Mouse (Mus musculus): Measurements from ENCODE around the gene Scp2d1. TPM values are rescaled to one million over a fixed set of nuclear protein-coding genes. Genes with fewer than 3 reads are reported as not detected.
"Not testable (repeated sequence)": the region's sequence is repeated elsewhere in the genome, so short reads cannot be mapped to it uniquely, and the experiment has no call there.

Gene Scp2d1
- polyA plus RNA-seq (2015; fragmentation: Nextera tagmentation; extraction: Ambion mirVana) = not detected in 2 replicates

DNA sequence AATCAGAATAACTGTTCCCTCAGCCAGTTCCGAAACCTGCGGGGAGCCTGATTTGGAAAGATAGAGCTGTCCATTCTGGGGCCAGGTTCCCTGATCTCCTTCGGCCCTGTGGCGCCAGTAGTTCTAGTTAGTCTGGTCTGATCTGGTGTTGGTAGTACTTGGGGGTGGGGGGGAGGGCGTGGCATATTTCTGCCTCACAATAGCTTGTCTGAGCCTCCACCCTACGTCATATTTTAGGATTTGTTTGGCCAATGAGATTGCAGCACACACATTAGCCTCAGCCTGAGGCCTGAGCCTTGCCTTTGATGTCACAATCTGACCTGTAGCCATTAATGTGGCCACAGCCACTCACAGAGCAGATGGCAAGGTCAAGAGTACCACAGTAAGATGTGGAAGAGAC, at the start of gene Scp2d1:
Scp2d1 (plus strand) TSS at position 301 of the 400 bp plus-strand sequence.
- H3K27me3 ChIP-seq; H3K27ac ChIP-seq; H3K36me3 ChIP-seq; H3K4me3 ChIP-seq; H3K9me3 ChIP-seq; H3K4me1 ChIP-seq (replicated peaks); ATAC-seq (ENCODE audit: low FRiP score); H3K4me2 ChIP-seq; H3K9ac ChIP-seq: not testable (repeated sequence)
- 90% methylated on average over 6 of the region's 6 CpGs for WGBS

DNA sequence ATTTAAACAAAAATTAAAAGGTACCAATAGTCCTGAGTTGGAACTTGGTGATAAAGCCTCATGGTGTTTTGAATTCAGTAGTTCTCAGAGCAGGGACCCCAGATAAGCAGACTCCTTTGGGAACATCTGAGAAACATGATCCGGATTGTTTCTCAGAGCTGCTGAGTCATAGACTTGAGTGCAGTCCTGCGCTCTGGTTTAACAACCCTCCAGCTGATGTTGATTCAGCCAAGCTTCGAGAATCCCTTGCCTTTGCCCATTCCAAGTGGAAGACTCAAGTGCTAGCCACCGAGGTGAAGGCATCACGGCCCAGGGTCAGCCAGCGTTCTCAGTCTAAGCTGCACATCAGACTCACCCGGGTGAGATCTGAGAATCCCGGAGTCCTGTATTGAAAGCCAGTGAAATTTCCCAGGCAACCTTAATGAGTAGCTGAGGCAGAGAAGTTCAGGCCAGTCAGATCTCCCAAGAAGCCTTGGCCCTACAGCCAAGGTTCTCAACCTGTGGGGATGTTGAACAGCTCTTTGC, 48.8 kb upstream of the Scp2d1 start:
- no peak overlapping the region for H3K4me3 ChIP-seq
- no peak overlapping the region for H3K9ac ChIP-seq
- H3K27ac ChIP-seq = no peak overlapping the region
- no peaks in the 10 kb centered on the region for H3K27me3 ChIP-seq
- no peaks in the 10 kb centered on the region for H3K36me3 ChIP-seq
- WGBS = 86% methylated on average over 8 of the region's 8 CpGs
- no peaks in the 10 kb centered on the region for H3K9me3 ChIP-seq
- no peak overlapping the region for H3K4me2 ChIP-seq
- ATAC-seq (ENCODE audit: low FRiP score) = no peak
- H3K4me1 ChIP-seq (replicated peaks) = no peaks in the 10 kb centered on the region

DNA sequence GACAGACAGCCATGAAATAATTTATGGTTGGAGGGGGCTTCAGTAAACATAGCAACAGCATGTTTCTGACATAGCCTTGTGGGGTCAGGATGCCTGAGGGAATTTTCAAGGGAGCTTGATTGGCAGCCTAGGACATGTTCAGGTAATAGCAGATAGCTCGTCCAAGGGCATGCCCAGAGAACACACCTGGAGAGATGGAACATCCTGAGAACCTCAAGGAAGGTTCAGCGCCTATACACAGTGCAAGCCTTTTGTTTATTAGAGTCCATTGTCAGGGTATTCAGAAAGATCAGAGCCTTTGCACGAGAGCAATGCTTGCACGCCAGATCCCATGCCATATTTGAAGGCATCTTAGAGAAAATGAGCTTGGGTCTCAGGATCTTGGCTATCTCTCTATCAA, 47.8 kb upstream of the Scp2d1 start:
- Histone ChIP-seq H3K4me1 (replicated peaks) (peaks cover under 1% of the 10 kb centered on the region; the same call in 1 of the 2 replicates), H3K4me2 (no peak overlapping the region), H3K9me3 (no peaks in the 10 kb centered on the region), H3K9ac (no peak overlapping the region), H3K27me3 (no peaks in the 10 kb centered on the region), H3K27ac (no peak overlapping the region), H3K4me3 (no peak overlapping the region), H3K36me3 (no peaks in the 10 kb centered on the region)
- 91% methylated on average over 4 of the region's 4 CpGs for WGBS
- ATAC-seq (ENCODE audit: low FRiP score) = no peak

DNA sequence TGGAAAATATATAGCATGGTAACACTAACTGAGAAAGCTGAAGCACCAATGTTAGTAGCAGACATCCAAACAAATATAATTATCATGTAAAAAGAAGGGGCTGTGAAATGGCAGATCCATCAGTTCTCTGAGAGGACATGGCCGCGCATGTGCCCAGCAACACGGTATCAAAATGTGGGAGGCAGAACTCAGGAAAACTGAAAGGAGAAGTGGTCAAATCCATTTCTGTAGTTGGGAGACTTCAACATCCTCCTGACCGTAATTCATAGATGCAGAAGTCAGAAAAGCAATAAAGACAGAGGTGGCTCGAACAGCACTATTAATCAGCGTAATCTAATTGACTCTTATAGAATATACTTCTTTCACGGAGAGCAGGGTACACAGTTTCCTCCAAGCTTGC, 44.2 kb upstream of the Scp2d1 start:
- Histone ChIP-seq H3K36me3 (no peaks in the 10 kb centered on the region), H3K9me3 (no peaks in the 10 kb centered on the region), H3K9ac (no peak overlapping the region), H3K27ac (no peak overlapping the region), H3K27me3 (no peaks in the 10 kb centered on the region), H3K4me1 (replicated peaks) (peaks cover 4% of the 10 kb centered on the region; the same call in 1 of the 2 replicates), H3K4me3 (no peak overlapping the region), H3K4me2 (no peak overlapping the region)
- 87% methylated on average over 7 of the region's 7 CpGs for WGBS
- no peak for ATAC-seq (ENCODE audit: low FRiP score)

DNA sequence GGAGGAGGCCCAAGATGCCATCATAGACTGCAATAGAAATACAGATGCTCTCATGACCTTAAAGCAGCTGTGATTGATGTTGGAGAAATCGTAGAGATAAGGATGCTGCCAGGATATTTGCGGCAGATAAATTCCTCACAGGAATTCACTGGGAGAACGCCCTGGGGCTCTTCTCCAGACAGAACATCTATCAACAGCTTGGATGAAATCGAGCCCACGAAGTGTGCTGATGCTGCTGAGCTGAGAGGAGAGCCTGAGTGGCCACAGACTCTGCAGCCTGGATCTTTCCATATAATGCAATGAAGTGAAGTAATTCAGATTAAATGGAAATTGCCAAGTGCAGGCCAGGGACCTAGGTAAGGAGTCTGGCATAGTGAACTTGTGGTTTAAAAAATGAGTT, 42.7 kb upstream of the Scp2d1 start:
- no peak overlapping the region for H3K4me3 ChIP-seq
- H3K36me3 ChIP-seq = no peaks in the 10 kb centered on the region
- 55% methylated on average over 5 of the region's 5 CpGs for WGBS
- H3K4me1 ChIP-seq (replicated peaks) = peaks cover 4% of the 10 kb centered on the region; the same call in 1 of the 2 replicates
- no peak for ATAC-seq (ENCODE audit: low FRiP score)
- no peaks in the 10 kb centered on the region for H3K27me3 ChIP-seq
- H3K9ac ChIP-seq = no peak overlapping the region
- H3K27ac ChIP-seq = no peak overlapping the region
- no peaks in the 10 kb centered on the region for H3K9me3 ChIP-seq
- no peak overlapping the region for H3K4me2 ChIP-seq

DNA sequence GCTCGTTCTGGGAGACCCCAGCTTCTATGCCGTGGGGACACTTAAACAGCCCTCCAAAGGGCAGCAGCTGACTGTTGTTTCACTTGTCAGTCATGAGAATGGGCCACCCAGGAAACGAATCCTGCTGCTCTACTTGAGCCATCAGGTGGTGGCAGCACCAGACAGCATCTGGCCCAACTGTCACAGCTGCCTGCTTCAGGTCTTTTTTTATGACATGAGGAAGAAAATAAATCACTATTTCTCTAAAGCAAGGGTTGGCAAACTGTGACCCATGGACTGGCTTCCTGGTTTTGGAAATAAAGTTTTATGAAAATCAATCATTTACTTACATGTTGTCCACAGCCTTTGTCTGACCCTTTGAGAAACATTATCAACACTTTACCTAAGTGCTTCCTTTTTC, 41.6 kb upstream of the Scp2d1 start:
- ATAC-seq (ENCODE audit: low FRiP score) = no peak
- Histone ChIP-seq H3K4me2 (no peak overlapping the region), H3K9ac (no peak overlapping the region), H3K9me3 (no peaks in the 10 kb centered on the region), H3K27me3 (no peaks in the 10 kb centered on the region), H3K4me1 (replicated peaks) (peaks cover 4% of the 10 kb centered on the region; the same call in 1 of the 2 replicates), H3K4me3 (no peak overlapping the region), H3K27ac (no peak overlapping the region), H3K36me3 (no peaks in the 10 kb centered on the region)
- WGBS = 61% methylated on average over 3 of the region's 3 CpGs

DNA sequence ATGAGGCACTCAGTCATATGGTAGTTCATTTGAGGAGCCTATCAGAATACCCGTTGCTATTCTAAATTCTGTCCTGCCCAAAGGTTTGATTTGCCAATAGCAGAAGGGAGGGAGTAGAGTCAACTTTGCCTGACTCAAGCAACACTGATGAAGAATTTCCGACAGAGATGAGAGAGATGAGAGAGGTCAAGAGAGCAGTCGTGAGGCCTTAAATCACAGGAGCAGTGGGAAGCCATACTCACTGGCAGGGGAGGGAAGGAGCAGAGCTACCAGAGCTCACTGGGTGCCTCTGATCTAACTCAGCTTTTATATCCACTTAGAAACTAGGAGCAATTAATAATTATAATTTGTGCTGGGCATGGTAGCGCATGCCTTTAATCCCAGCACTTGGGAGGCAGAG, 41.0 kb upstream of the Scp2d1 start:
- no peak overlapping the region for H3K9ac ChIP-seq
- no peak for ATAC-seq (ENCODE audit: low FRiP score)
- H3K4me2 ChIP-seq = no peak overlapping the region
- no peaks in the 10 kb centered on the region for H3K36me3 ChIP-seq
- H3K4me1 ChIP-seq (replicated peaks) = peaks cover 4% of the 10 kb centered on the region; the same call in 1 of the 2 replicates
- 80% methylated on average over 4 of the region's 4 CpGs for WGBS
- no peaks in the 10 kb centered on the region for H3K9me3 ChIP-seq
- H3K4me3 ChIP-seq = no peak overlapping the region
- no peak overlapping the region for H3K27ac ChIP-seq
- H3K27me3 ChIP-seq = no peaks in the 10 kb centered on the region

DNA sequence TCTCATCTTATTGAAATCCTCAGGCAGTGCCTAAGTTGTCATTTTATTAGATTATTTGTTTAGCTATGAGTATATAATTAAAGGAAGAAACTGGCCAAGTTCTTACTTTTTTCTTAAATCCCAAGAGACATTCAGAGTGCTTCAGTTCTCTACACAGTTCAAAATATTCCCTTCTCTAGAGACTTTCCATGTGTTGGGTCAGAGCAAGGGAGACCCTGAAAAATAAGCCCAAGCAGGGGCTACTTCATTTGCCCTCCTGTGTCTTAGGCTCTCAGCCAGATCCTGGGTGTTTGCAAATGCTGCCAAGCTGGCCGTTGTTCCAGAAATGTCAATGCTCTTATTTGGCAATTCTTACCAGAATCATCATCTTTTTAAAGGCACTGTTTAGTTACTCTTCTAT, 40.3 kb upstream of the Scp2d1 start:
- Histone ChIP-seq H3K4me1 (replicated peaks) (peaks cover 4% of the 10 kb centered on the region; the same call in 1 of the 2 replicates), H3K9me3 (no peaks in the 10 kb centered on the region), H3K36me3 (no peaks in the 10 kb centered on the region), H3K27me3 (no peaks in the 10 kb centered on the region), H3K27ac (no peak overlapping the region), H3K4me3 (no peak overlapping the region), H3K4me2 (no peak overlapping the region), H3K9ac (no peak overlapping the region)
- 85% methylated on average over 1 of the region's 1 CpGs for WGBS
- no peak for ATAC-seq (ENCODE audit: low FRiP score)

DNA sequence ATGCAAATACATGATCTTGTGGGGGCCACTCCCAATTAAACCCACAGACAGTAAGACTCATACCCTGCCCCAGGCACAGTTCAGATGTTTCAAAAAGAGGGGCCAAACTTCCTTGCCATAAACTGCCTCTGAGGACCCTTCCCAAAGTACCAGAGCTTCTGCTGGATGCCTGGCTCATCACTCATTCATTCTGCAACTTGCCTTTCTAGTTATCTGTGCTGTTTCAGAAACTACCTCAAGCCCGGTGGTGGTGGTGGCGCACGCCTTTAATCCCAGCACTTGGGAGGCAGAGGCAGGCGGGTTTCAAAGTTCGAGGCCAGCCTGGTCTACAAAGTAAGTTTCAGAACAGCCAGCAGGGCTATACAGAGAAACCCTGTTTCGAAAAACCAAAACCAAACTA, 39.6 kb upstream of the Scp2d1 start:
- no peak overlapping the region for H3K9ac ChIP-seq
- H3K4me1 ChIP-seq (replicated peaks) = peaks cover 4% of the 10 kb centered on the region; the same call in 1 of the 2 replicates
- no peak for ATAC-seq (ENCODE audit: low FRiP score)
- no peak overlapping the region for H3K27ac ChIP-seq
- H3K4me3 ChIP-seq = no peak overlapping the region
- H3K9me3 ChIP-seq = no peaks in the 10 kb centered on the region
- H3K4me2 ChIP-seq = no peak overlapping the region
- 95% methylated on average over 6 of the region's 6 CpGs for WGBS
- no peaks in the 10 kb centered on the region for H3K27me3 ChIP-seq
- no peaks in the 10 kb centered on the region for H3K36me3 ChIP-seq

DNA sequence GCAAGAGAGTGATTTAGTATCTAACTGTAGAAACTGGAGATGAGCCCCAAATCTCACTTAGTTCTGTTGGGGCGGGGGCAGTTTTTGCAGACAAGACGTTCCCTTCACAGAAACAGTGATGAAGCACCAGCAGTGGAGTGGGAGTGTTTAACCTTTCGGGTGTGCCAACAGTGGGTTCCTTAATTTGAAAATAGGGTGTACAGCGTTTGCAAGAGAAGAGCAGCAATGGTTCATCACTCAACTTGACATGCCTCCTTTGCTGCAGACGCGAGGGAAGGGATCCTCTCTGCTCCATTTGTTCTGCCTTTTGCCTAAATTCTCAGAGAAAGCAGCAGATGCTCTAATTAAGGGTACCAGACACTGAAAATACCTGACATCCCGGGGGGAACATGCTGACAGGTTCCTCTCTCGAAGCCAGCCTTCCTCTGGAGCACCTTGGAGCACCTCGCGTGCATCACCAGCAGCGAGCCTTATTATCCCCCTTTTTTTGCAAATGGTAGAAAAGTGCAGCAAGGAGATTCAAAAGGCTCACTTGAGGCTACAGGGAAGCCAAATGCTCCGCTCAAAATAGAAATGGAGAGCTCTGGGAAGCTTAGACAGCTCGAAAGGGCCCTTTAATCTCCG, 31.7 kb upstream of the Scp2d1 start:
- Histone ChIP-seq H3K4me2 (no peak overlapping the region), H3K4me1 (replicated peaks) (peaks cover 5% of the 10 kb centered on the region; the same call in 1 of the 2 replicates), H3K27ac (peak overlapping the region; percentile 52), H3K4me3 (no peak overlapping the region), H3K9me3 (no peaks in the 10 kb centered on the region), H3K9ac (no peak overlapping the region), H3K27me3 (no peaks in the 10 kb centered on the region), H3K36me3 (no peaks in the 10 kb centered on the region)
- no peak for ATAC-seq (ENCODE audit: low FRiP score)
- WGBS = 63% methylated on average over 14 of the region's 14 CpGs

DNA sequence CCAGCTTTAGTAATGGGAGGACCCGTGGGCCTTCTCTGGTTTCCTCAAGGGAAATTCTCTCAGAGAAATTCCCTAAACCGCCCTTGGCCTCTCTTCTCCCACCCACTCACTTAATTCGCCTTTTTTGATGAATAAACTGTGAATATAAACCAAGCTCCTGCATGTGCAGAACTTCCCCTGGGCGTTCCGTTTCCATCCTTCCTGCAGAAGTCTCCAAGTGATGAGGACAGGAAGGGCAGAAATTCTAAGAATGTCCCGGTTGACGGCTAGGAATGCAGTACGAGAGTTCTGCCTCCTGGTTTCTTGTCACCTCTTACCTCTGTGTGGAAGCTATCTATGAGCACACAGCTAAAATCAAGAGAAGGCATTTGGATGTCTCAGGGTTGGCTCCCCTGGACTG, 25.9 kb upstream of the Scp2d1 start:
- Histone ChIP-seq H3K9me3 (no peaks in the 10 kb centered on the region), H3K27ac (no peak overlapping the region), H3K4me2 (no peak overlapping the region), H3K36me3 (no peaks in the 10 kb centered on the region), H3K9ac (no peak overlapping the region), H3K4me3 (no peak overlapping the region), H3K27me3 (no peaks in the 10 kb centered on the region), H3K4me1 (replicated peaks) (no peaks in the 10 kb centered on the region)
- WGBS = 81% methylated on average over 8 of the region's 8 CpGs
- ATAC-seq (ENCODE audit: low FRiP score) = no peak

DNA sequence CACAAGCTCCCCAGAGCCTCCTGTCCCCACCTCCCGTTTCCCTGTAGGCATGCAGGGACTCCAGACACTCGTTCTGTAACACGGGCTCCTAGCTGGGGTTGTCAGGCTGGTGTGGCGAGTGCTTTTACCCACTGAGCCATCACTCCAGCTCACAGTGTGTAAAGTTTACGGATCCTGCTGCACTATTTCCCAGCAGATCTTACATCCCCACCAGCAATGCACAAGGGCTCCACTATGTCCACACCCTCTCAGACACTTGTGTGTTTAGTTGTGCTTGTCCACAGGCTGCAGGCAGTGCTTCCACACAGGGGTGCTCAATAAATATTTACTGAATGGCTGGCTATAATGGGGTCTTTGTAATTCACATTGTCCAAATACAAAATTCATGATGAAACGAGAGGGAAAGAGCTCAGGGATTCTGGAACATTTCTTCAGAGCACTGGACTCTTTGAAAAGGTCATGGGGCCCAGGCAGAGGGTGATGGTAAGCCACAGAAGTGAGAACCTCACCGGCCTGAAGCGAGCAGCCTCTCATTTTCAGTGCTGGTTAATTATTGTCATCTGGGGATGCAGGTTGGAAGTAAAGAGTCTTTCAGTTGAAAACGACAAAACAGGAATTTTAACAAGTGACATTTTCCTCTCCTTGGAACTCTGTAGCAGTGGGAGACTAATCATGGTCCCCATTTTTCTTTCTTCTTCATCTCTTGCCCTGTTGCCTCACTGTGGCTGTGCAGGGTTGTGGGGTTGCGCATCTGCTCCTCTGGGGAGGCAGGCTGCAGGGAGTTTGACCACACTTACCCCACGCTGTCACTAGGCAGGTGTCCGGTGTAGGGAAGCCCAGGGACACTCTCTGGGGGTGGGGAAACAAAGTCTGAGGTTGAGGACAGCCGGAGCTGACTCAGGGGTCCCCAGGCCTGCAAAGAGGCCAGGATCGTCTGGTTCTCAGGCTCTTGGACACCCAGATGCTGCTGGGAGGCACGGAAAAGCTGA, 15.4 kb upstream of the Scp2d1 start:
- Histone ChIP-seq H3K4me3 (no peak overlapping the region), H3K9ac (no peak overlapping the region), H3K27me3 (no peaks in the 10 kb centered on the region), H3K27ac (no peak overlapping the region), H3K4me1 (replicated peaks) (no peaks in the 10 kb centered on the region), H3K9me3 (no peaks in the 10 kb centered on the region), H3K36me3 (no peaks in the 10 kb centered on the region), H3K4me2 (no peak overlapping the region)
- no peak for ATAC-seq (ENCODE audit: low FRiP score)
- 55% methylated on average over 15 of the region's 15 CpGs for WGBS
